Mouse (Mus musculus) inflammation-experienced regulatory T-cells, adult 6 months (primary cell): ENCODE data around the gene Defb38. TPM values are rescaled to one million over a fixed set of nuclear protein-coding genes. Genes with fewer than 3 reads are reported as not detected.

Experiments used
- ATAC-seq: one replicate; pipeline ENCODE4 v1.8.0; 2017
- polyA plus RNA-seq, 3 experiments: library from polyadenylated mRNA; unstranded; fragments of 100-300 nt; shearing (Covaris generic); gene quantifications; one replicate each; pipeline ENCODE4 v1.2.1; 2017

The Defb38 gene
- polyA plus RNA-seq = not detected

DNA sequence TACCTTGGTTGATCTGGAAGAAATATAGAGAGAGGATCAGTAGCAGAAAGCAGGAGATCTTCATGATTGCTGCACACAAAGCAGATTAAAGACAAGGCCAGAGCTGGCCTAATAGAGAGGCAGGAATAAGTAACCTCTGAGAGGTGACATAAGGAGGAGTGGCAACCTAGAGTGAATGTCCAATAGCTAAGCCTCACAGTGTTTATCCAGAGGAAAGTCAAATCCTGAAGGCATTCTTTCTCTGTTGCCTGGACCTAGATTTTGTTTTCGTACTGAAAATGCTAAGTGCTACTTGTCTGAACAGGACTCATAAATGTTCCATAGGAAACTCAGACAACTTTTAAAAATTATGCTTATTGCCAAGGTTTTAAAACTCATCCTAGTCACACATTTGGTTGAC lies at the start of gene Defb38:
Defb38 (minus strand) TSS at position 101 of the 400 bp plus-strand sequence.
- ATAC-seq = no peak

DNA sequence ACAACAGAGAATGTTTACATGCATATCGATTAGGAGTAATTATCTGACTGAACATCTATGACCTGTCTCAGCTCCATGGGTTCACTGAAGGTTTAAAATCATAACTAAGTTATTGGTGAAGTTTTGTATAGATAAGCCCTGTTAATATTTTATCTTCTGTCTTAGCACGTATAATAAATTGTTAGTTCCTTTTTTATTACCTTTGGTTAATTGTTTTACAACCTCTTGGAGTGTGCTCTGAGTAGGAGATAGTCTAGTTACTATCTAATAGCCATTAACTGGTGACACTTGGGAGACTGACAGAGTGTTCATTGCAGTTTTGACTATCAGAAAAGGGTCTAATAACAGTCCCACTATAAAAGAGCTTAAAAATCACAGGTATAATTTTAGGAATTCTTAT lies 39.6 kb upstream of the Defb38 start:
- ATAC-seq = no peak

DNA sequence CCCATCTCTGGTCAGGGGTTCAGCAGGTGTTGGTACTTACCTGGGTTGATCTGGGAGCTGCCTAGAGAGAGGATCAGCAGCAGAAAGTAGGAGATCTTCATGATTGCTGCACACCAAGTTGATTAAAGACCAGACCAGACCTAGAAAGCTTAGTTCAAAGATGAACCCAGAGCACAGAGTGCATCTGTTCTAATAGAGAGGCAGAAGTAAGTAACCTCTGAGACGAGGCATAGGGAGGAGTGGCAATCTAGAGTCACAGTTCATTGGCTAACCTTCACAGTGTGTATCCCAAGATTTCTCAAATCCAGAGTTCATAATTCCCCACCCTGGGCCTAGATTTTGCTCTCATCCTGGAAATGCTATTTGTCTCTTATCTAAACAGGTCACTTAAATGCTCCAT lies 38.3 kb upstream of the Defb38 start, which contains the start of gene Defb39:
Defb39 (minus strand) TSS at position 101 of the 400 bp plus-strand sequence.
- no peak for ATAC-seq

DNA sequence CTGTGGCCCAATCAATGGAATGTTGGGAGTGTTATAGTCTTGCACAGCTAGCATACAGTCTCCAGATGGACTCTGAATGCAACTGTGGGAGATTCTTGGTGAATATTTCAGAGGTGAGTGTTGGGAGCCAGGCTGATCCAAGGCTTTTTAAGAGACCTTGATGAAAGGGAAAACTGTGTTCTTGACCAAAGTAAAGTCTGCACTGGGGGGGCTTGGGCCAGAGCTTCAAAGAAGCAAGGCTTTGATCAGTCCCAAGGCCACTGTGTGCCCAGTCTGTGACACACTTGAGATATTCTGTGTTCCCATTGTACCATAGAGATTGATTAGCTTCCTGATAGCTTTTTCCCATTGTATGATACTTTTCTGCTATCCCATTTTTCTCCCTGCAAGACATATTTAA lies 36.5 kb upstream of the Defb38 start:
- ATAC-seq = no peak

DNA sequence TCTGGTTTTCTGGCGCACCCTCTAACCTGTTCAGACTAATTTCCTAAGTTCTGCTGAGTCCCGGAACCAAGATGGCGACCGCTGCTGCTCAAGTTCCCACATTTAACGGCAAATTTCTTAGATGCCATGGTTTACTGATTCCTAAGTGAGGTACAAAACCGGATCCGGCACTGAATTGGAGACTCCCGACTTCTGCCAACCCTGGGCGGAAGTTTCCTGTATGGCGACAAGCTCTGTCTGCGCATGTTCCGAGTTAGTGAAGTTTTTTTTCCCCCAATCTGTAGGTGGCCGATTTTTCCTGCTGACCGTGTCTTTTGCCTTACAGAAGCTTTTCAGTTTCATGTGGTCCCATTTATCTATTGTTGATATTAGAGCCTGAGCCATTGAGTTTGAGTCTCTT lies 18.9 kb upstream of the Defb38 start:
- no peak for ATAC-seq

Other genes with a start within 250 kb of the Defb38 start
- not detected for gene Defb40, start 48.3 kb downstream of the Defb38 start, polyA plus RNA-seq
- not detected for gene Defb37, start 35.5 kb downstream of the Defb38 start, polyA plus RNA-seq
- not detected for gene Defb39, start 38.2 kb upstream of the Defb38 start, polyA plus RNA-seq
- not detected for gene Defb12, start 88.3 kb upstream of the Defb38 start, polyA plus RNA-seq
- not detected for gene Defb34, start 97.2 kb upstream of the Defb38 start, polyA plus RNA-seq
- gene Gm45826, start 114.2 kb upstream of the Defb38 start, polyA plus RNA-seq = not detected
- not detected for gene Defb14, start 167.8 kb upstream of the Defb38 start, polyA plus RNA-seq
- not detected for gene Defb4, start 172.1 kb upstream of the Defb38 start, polyA plus RNA-seq
- not detected for gene Defb6, start 198.9 kb upstream of the Defb38 start, polyA plus RNA-seq
- not detected for gene Defb46, start 213.3 kb upstream of the Defb38 start, polyA plus RNA-seq
- gene Defb5, start 221.0 kb upstream of the Defb38 start, polyA plus RNA-seq = not detected